Mouse (Mus musculus) lung, embryonic 15.5 days (tissue): ENCODE results near the gene Prcc. TPM values are rescaled to one million over a fixed set of nuclear protein-coding genes. Genes with fewer than 3 reads are reported as not detected.

Experiments
- ATAC-seq: fragments of 200-750 bp; cut with Nextera tagmentation; 2 replicates; pipeline ENCODE4 v1.8.0; 2017; ENCODE audit warnings: moderate number of reproducible peaks, borderline replicate concordance; ENCODE audit not compliant: low FRiP score, low TSS enrichment; ENCODE audit errors: extremely low read depth
- H3K27ac ChIP-seq: fragments of 300-500 bp; sonication (generic); 2 replicates; pipeline ENCODE4 v1.5.1; 2015; ENCODE audit warnings: moderate library complexity, mild to moderate bottlenecking, inconsistent platforms
- H3K27me3 ChIP-seq: fragments of 300-500 bp; sonication (generic); 2 replicates; pipeline ENCODE4 v1.6.1; 2015; ENCODE audit warnings: inconsistent platforms
- H3K36me3 ChIP-seq: fragments of 300-500 bp; sonication (generic); 2 replicates; pipeline ENCODE4 v1.6.1; 2015; ENCODE audit warnings: inconsistent platforms
- H3K4me1 ChIP-seq: fragments of 300-500 bp; sonication (generic); 2 replicates; pipeline ENCODE4 v1.6.1; 2015; ENCODE audit warnings: inconsistent platforms
- H3K4me2 ChIP-seq: fragments of 300-500 bp; sonication (generic); 2 replicates; pipeline ENCODE4 v1.6.1; 2015; ENCODE audit warnings: inconsistent platforms, mild to moderate bottlenecking, moderate library complexity
- H3K4me3 ChIP-seq: fragments of 300-500 bp; sonication (generic); 2 replicates; pipeline ENCODE4 v1.5.1; 2015; ENCODE audit warnings: mild to moderate bottlenecking, inconsistent platforms
- H3K9ac ChIP-seq: fragments of 300-500 bp; sonication (generic); 2 replicates; pipeline ENCODE4 v1.6.1; 2015; ENCODE audit warnings: inconsistent platforms
- H3K9me3 ChIP-seq: fragments of 300-500 bp; sonication (generic); 2 replicates; pipeline ENCODE4 v1.6.1; 2016; ENCODE audit warnings: inconsistent platforms
- WGBS: fragments of 180-500 bp; shearing (Covaris S2); methylation state at CpG from one replicate; pipeline ENCODE4 v1.1.7; 2015; 5-methylcytosine and 5-hydroxymethylcytosine counted together
- polyA plus RNA-seq: library from polyadenylated mRNA; unstranded; fragments of >200 nt; fragmentation: Nextera tagmentation; extraction: Ambion mirVana; gene quantifications from 2 replicates; pipeline ENCODE4 v1.2.1, GENCODE M21; 2015

Gene Prcc
- polyA plus RNA-seq = 12.1 and 12.3 TPM in 2 replicates

GRCm38 (mm10) chr3:87885281-87886003 lies at the start of gene Prcc:
Gene Prcc, minus strand, starts transcription at chr3:87885608.
- WGBS = under 1% methylated on average over 33 of the region's 33 CpGs
- peak within 1 kb of the TSS; percentile 96 for H3K9ac ChIP-seq
- H3K27ac ChIP-seq = peak within 1 kb of the TSS; percentile 81
- H3K36me3 ChIP-seq = peaks cover 8% of the 10 kb centered on the region
- peak within 1 kb of the TSS; percentile 97 for H3K4me3 ChIP-seq
- H3K4me1 ChIP-seq = peaks cover 16% of the 10 kb centered on the region
- peak within 1 kb of the TSS; percentile 87 for H3K4me2 ChIP-seq
- no peaks in the 10 kb centered on the region for H3K27me3 ChIP-seq
- ATAC-seq = peak; percentile 97
- H3K9me3 ChIP-seq = 0 out of 2 replicates have a peak, but pooled peaks cover 2% of the 10 kb centered on the region

DNA sequence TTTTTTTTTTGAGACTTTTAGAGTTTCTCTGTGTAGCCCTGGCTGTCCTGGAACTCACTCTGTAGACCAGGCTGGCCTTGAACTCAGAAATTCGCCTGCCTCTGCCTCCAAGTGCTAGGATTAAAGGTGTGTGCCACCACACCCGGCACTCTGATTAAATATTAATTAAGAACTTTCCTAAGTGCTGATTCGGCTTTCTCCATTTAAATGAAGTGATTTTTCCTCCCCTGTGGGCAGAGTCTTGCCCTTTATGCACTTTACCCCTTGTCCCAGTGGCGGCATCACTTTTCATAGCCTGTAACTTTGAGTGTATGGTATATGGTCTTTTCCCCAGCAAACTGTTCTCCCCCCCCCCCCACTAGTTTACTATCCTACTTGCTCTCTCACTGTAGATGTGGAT lies 49.8 kb upstream of the Prcc start:
- H3K9ac ChIP-seq = no peak overlapping the region
- ATAC-seq = no peak
- H3K36me3 ChIP-seq = peaks cover 70% of the 10 kb centered on the region
- H3K4me2 ChIP-seq = no peak overlapping the region
- H3K27me3 ChIP-seq = no peaks in the 10 kb centered on the region
- no peak overlapping the region for H3K4me3 ChIP-seq
- peaks cover 30% of the 10 kb centered on the region for H3K4me1 ChIP-seq
- 78% methylated on average over 4 of the region's 4 CpGs for WGBS
- no peak overlapping the region for H3K27ac ChIP-seq
- H3K9me3 ChIP-seq = no peaks in the 10 kb centered on the region

DNA sequence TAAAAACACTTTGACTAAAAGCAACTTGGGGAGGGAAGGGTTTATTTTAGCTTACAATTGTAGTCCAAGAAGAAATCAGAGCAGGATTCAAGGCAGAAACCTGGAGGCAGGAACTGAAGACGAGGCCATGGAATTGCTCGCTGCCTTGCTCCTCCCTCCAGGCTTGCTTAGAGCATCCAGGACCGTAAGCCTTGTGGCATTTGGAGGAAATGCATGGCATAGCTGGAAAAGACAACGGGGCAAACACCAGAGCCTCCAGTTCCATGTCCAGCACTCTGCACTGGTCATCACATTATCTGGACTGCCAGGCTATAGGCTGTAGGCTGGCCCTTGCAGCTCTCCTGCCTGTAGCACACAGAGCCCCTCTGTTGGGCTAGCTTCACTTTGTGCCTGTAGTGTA lies 49.1 kb upstream of the Prcc start:
- no peaks in the 10 kb centered on the region for H3K27me3 ChIP-seq
- no peaks in the 10 kb centered on the region for H3K9me3 ChIP-seq
- WGBS = 72% methylated on average over 4 of the region's 4 CpGs
- H3K36me3 ChIP-seq = peaks cover 63% of the 10 kb centered on the region
- ATAC-seq = no peak
- no peak overlapping the region for H3K4me3 ChIP-seq
- H3K4me2 ChIP-seq = no peak overlapping the region
- no peak overlapping the region for H3K9ac ChIP-seq
- peaks cover 30% of the 10 kb centered on the region for H3K4me1 ChIP-seq
- H3K27ac ChIP-seq = no peak overlapping the region

GRCm38 (mm10) chr3:87934026-87934425 lies 48.6 kb upstream of the Prcc start:
- Histone ChIP-seq H3K9ac (no peak overlapping the region), H3K4me3 (no peak overlapping the region), H3K9me3 (no peaks in the 10 kb centered on the region), H3K36me3 (peaks cover 58% of the 10 kb centered on the region), H3K4me2 (no peak overlapping the region), H3K4me1 (peaks cover 34% of the 10 kb centered on the region), H3K27me3 (no peaks in the 10 kb centered on the region), H3K27ac (no peak overlapping the region)
- WGBS = 85% methylated on average over 5 of the region's 5 CpGs
- ATAC-seq = no peak

- Histone ChIP-seq H3K4me3 (peak within 1 kb of the TSS; percentile 93), H3K27me3 (no peaks in the 10 kb centered on the region), H3K4me1 (peaks cover 30% of the 10 kb centered on the region), H3K27ac (peak within 1 kb of the TSS; percentile 89), H3K4me2 (peak within 1 kb of the TSS; percentile 72), H3K36me3 (peaks cover 52% of the 10 kb centered on the region), H3K9me3 (no peaks in the 10 kb centered on the region), H3K9ac (peak within 1 kb of the TSS; percentile 96)
- under 1% methylated on average over 73 of the region's 78 CpGs for WGBS
- ATAC-seq = peak; percentile 97
Measured at GRCm38 (mm10) chr3:87930078-87930795, 44.8 kb upstream of the Prcc start, which contains the start of the genes Isg20l2 and Rrnad1. Gene Isg20l2, plus strand, starts transcription at chr3:87930314. Gene Rrnad1, minus strand, starts transcription at chr3:87930717.

GRCm38 (mm10) chr3:87929341-87930077 lies 44.1 kb upstream of the Prcc start:
- ATAC-seq = peak; percentile 50
- H3K36me3 ChIP-seq = peaks cover 53% of the 10 kb centered on the region

GRCm38 (mm10) chr3:87927452-87927851 lies 42.0 kb upstream of the Prcc start:
- Histone ChIP-seq H3K9me3 (no peaks in the 10 kb centered on the region), H3K4me2 (no peak overlapping the region), H3K4me1 (peaks cover 24% of the 10 kb centered on the region), H3K4me3 (no peak overlapping the region), H3K36me3 (peaks cover 62% of the 10 kb centered on the region), H3K9ac (no peak overlapping the region), H3K27ac (no peak overlapping the region), H3K27me3 (no peaks in the 10 kb centered on the region)
- no peak for ATAC-seq
- 87% methylated on average over 5 of the region's 5 CpGs for WGBS

More at GRCm38 (mm10) chr3:87929341-87930077, 44.1 kb upstream of the Prcc start:
- peak overlapping the region; percentile 96 for H3K9ac ChIP-seq
- WGBS = 2% methylated on average over 26 of the region's 26 CpGs
- H3K27me3 ChIP-seq = no peaks in the 10 kb centered on the region
- peaks cover 30% of the 10 kb centered on the region for H3K4me1 ChIP-seq
- H3K4me2 ChIP-seq = peak overlapping the region; percentile 68
- peak overlapping the region; percentile 93 for H3K4me3 ChIP-seq
- H3K27ac ChIP-seq = peak overlapping the region; percentile 74
- no peaks in the 10 kb centered on the region for H3K9me3 ChIP-seq

DNA sequence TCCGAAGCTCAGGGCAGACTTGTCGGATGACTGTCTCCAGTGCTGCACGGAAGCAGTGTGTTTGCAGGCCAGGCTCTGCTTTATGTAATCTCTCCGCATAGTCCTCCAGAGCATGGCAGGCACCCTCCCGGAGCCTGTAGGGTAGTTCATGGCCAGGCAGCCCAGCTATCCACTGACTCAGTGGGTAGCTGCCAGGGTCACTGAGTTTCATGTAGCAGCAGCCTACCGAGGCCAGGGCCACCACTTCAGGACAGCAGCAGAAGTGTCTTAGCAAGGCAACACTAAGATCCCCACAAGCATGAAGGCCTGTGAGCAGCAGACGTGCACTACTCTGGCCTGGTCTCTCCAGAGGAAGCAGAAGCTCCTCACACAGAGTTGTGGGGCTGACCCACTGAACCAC lies 39.6 kb upstream of the Prcc start:
- Histone ChIP-seq H3K9ac (no peak overlapping the region), H3K4me3 (no peak overlapping the region), H3K27me3 (no peaks in the 10 kb centered on the region), H3K4me2 (no peak overlapping the region), H3K9me3 (no peaks in the 10 kb centered on the region), H3K27ac (no peak overlapping the region), H3K4me1 (peaks cover 14% of the 10 kb centered on the region), H3K36me3 (peaks cover 58% of the 10 kb centered on the region)
- WGBS = 87% methylated on average over 7 of the region's 7 CpGs
- no peak for ATAC-seq

GRCm38 (mm10) chr3:87920270-87920943 lies 35.0 kb upstream of the Prcc start:
- Histone ChIP-seq H3K36me3 (peaks cover 57% of the 10 kb centered on the region), H3K27ac (no peak overlapping the region), H3K9ac (peak overlapping the region; percentile 71), H3K27me3 (no peaks in the 10 kb centered on the region), H3K4me2 (peak overlapping the region; percentile 79), H3K9me3 (no peaks in the 10 kb centered on the region), H3K4me1 (peaks cover 15% of the 10 kb centered on the region), H3K4me3 (peak overlapping the region; percentile 76)
- no peak for ATAC-seq
- 62% methylated on average over 9 of the region's 9 CpGs for WGBS

- Histone ChIP-seq H3K4me3 (peak within 1 kb of the TSS; percentile 76), H3K4me1 (peaks cover 15% of the 10 kb centered on the region), H3K9me3 (no peaks in the 10 kb centered on the region), H3K36me3 (peaks cover 58% of the 10 kb centered on the region), H3K9ac (peak within 1 kb of the TSS; percentile 71), H3K27ac (peak within 1 kb of the TSS; percentile 86), H3K27me3 (no peaks in the 10 kb centered on the region), H3K4me2 (peak within 1 kb of the TSS; percentile 79)
- ATAC-seq = peak; percentile 87
- under 1% methylated on average over 30 of the region's 30 CpGs for WGBS
Measured at GRCm38 (mm10) chr3:87919336-87920108, 34.1 kb upstream of the Prcc start, which contains the start of gene Mrpl24. Gene Mrpl24, plus strand, starts transcription at chr3:87919506.
